Mouse (Mus musculus) hindbrain, embryonic 12.5 days (tissue): ENCODE results near the gene Olfr391-ps. TPM values are rescaled to one million over a fixed set of nuclear protein-coding genes. Genes with fewer than 3 reads are reported as not detected.

Experiments used
- ATAC-seq: fragments of 200-750 bp; cut with Nextera tagmentation; 2 replicates; pipeline ENCODE4 v1.8.0; 2017; ENCODE audit warnings: moderate TSS enrichment; ENCODE audit not compliant: low FRiP score
- H3K27ac ChIP-seq: fragments of 300-500 bp; sonication (generic); 2 replicates; pipeline ENCODE4 v1.5.1; 2016; ENCODE audit warnings: mild to moderate bottlenecking
- H3K27me3 ChIP-seq: fragments of 300-500 bp; sonication (generic); 2 replicates; pipeline ENCODE4 v1.6.1; 2016; ENCODE audit warnings: mild to moderate bottlenecking
- H3K36me3 ChIP-seq: fragments of 300-500 bp; sonication (generic); 2 replicates; pipeline ENCODE4 v1.6.1; 2016; ENCODE audit warnings: mild to moderate bottlenecking
- H3K4me1 ChIP-seq: fragments of 300-500 bp; sonication (generic); 2 replicates; pipeline ENCODE4 v1.6.1; 2016
- H3K4me2 ChIP-seq: fragments of 300-500 bp; sonication (generic); replicated peaks from 2 replicates; pipeline ENCODE4 v1.6.1; 2016; ENCODE audit warnings: mild to moderate bottlenecking
- H3K4me3 ChIP-seq: fragments of 300-500 bp; sonication (generic); 2 replicates; pipeline ENCODE4 v1.5.1; 2016; ENCODE audit warnings: mild to moderate bottlenecking
- H3K9ac ChIP-seq: fragments of 300-500 bp; sonication (generic); 2 replicates; pipeline ENCODE4 v1.6.1; 2016; ENCODE audit warnings: mild to moderate bottlenecking, moderate library complexity
- H3K9me3 ChIP-seq: fragments of 300-500 bp; sonication (generic); replicated peaks from 2 replicates; pipeline ENCODE4 v1.6.1; 2016; ENCODE audit warnings: mild to moderate bottlenecking
- whole genome bisulfite sequencing: fragments of 180-500 bp; shearing (Covaris S2); methylation state at CpG from one replicate; pipeline ENCODE4 v1.1.7; 2016; 5-methylcytosine and 5-hydroxymethylcytosine counted together
- polyA plus RNA-seq: library from polyadenylated mRNA; unstranded; fragments of >200 nt; fragmentation: Nextera tagmentation; extraction: Ambion mirVana; gene quantifications from 2 replicates; pipeline ENCODE4 v1.2.1, GENCODE M21; 2016

The Olfr391-ps gene
- not detected in 2 replicates for polyA plus RNA-seq

- Histone ChIP-seq H3K4me2 (no peak within 1 kb of the TSS), H3K4me1 (no peaks in the 10 kb centered on the region), H3K36me3 (no peaks in the 10 kb centered on the region), H3K9ac (no peak within 1 kb of the TSS), H3K27ac (no peak within 1 kb of the TSS), H3K27me3 (no peaks in the 10 kb centered on the region), H3K4me3 (no peak within 1 kb of the TSS), H3K9me3 (peaks cover 3% of the 10 kb centered on the region)
- WGBS = 32% methylated on average over 1 of the region's 1 CpGs
- ATAC-seq = no peak
Observed at GRCm38 (mm10) chr11:73802952-73803351, at the start of gene Olfr391-ps. Gene Olfr391-ps, minus strand, starts transcription at chr11:73803052.

GRCm38 (mm10) chr11:73851354-73851753, 48.5 kb upstream of the Olfr391-ps start, which contains the start of gene Olfr393:
Gene Olfr393, minus strand, starts transcription at chr11:73851454.
- ATAC-seq = no peak
- no peak within 1 kb of the TSS for H3K9ac ChIP-seq
- no peaks in the 10 kb centered on the region for H3K4me1 ChIP-seq
- H3K9me3 ChIP-seq = 0 out of 2 replicates have a peak, but pooled peaks cover 14% of the 10 kb centered on the region
- no peak within 1 kb of the TSS for H3K4me2 ChIP-seq
- H3K36me3 ChIP-seq = no peaks in the 10 kb centered on the region
- no peak within 1 kb of the TSS for H3K4me3 ChIP-seq
- H3K27me3 ChIP-seq = no peaks in the 10 kb centered on the region
- no peak within 1 kb of the TSS for H3K27ac ChIP-seq

DNA sequence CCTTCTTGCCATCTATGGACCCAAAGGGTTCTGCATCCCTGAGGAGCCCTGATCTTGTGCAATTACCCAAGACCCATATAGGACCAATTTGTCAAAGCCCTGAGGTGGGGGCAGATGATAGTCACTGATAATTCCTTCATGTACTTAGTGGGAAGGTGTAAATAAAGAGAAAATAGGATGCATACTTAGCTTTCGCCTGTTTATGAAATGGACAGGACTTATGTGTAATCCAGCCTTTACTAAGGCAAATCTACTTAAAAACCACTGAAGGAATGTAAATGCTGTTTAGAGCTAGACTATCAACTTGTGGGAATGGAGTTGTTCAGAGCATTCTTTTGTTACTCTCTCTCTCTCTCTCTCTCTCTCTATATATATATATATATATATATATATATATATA, 14.1 kb upstream of the Olfr391-ps start, which contains the start of gene Olfr392:
TSS of gene Olfr392 (minus strand) at position 101 of the 400 bp plus-strand sequence.
- Histone ChIP-seq H3K4me3 (no peak within 1 kb of the TSS), H3K9ac (no peak within 1 kb of the TSS), H3K4me1 (no peaks in the 10 kb centered on the region), H3K27me3 (no peaks in the 10 kb centered on the region), H3K9me3 (0 out of 2 replicates have a peak, but pooled peaks cover 3% of the 10 kb centered on the region), H3K36me3 (no peaks in the 10 kb centered on the region), H3K4me2 (no peak within 1 kb of the TSS), H3K27ac (no peak within 1 kb of the TSS)
- 91% methylated on average over 1 of the region's 1 CpGs for WGBS
- ATAC-seq = no peak

- no peak for ATAC-seq
- Histone ChIP-seq H3K4me3 (no peak within 1 kb of the TSS), H3K9ac (no peak within 1 kb of the TSS), H3K27me3 (no peaks in the 10 kb centered on the region), H3K4me1 (no peaks in the 10 kb centered on the region), H3K9me3 (peaks cover 6% of the 10 kb centered on the region; the same call in 1 of the 2 replicates), H3K27ac (no peak within 1 kb of the TSS), H3K36me3 (no peaks in the 10 kb centered on the region), H3K4me2 (no peak within 1 kb of the TSS)
- WGBS = 60% methylated on average over 1 of the region's 1 CpGs
Observed at GRCm38 (mm10) chr11:73782664-73783063, 20.2 kb downstream of the Olfr391-ps start, which contains the start of gene Olfr390. Gene Olfr390, plus strand, starts transcription at chr11:73782964.

DNA sequence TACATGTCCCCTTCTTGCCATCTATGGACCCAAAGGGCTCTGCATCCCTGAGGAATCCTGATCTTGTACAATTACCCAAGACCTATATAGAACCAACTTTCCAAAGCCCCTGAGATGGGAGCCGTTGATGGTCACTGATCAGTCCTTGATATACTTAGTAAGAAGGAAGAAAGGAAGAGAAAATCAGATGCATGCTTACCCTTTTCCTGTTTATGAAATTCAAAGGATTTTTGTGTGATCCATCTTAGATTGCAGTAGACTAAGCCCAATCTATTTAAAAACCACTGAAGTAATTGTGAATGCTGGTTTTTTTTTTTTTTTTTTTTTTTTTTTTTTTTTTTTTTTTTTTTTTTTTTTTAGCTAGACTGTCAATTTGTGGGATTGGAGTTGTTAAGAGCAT, 22.2 kb downstream of the Olfr391-ps start, which contains the start of gene Olfr389:
TSS of gene Olfr389 (minus strand) at position 101 of the 400 bp plus-strand sequence.
- 86% methylated on average over 1 of the region's 1 CpGs for WGBS
- Histone ChIP-seq H3K9me3 (peaks cover 5% of the 10 kb centered on the region; the same call in 1 of the 2 replicates), H3K9ac (no peak within 1 kb of the TSS), H3K27ac (no peak within 1 kb of the TSS), H3K4me2 (no peak within 1 kb of the TSS), H3K4me1 (no peaks in the 10 kb centered on the region), H3K36me3 (no peaks in the 10 kb centered on the region), H3K4me3 (no peak within 1 kb of the TSS), H3K27me3 (no peaks in the 10 kb centered on the region)
- ATAC-seq = no peak

DNA sequence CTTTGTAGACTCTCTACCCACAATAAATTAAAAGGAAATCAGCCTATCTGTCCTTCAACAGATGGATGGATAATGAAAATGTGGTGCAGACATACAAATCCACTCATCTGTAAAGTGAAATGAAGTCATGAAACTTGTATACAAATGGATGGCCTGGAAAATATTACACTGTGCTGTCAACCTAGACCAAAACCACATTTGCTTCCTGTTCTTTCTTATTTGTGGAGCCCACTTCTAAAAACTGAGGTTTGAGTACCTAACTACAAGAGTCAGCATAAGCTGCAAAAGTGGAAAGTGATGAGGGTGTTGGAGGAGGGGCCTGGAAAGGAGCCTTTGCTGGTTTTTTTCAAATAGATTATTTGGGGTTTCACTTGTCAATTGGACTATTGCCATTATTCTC, 43.7 kb downstream of the Olfr391-ps start:
- no peak for ATAC-seq
- no peak overlapping the region for H3K4me2 ChIP-seq
- no peak overlapping the region for H3K27ac ChIP-seq
- no peaks in the 10 kb centered on the region for H3K36me3 ChIP-seq
- peaks cover 27% of the 10 kb centered on the region for H3K9me3 ChIP-seq
- H3K4me3 ChIP-seq = no peak overlapping the region
- no peak overlapping the region for H3K9ac ChIP-seq
- H3K4me1 ChIP-seq = no peaks in the 10 kb centered on the region
- no peaks in the 10 kb centered on the region for H3K27me3 ChIP-seq

Other genes starting within 250 kb of the Olfr391-ps start
- not detected in 2 replicates for gene Olfr385, start 210.0 kb downstream of the Olfr391-ps start, polyA plus RNA-seq
- not detected in 2 replicates for gene Olfr384, start 204.5 kb downstream of the Olfr391-ps start, polyA plus RNA-seq
- gene Zfp735, start 114.3 kb downstream of the Olfr391-ps start, polyA plus RNA-seq = not detected in 2 replicates
- not detected in 2 replicates for gene Olfr389, start 22.3 kb downstream of the Olfr391-ps start, polyA plus RNA-seq
- not detected in 2 replicates for gene Olfr390, start 20.1 kb downstream of the Olfr391-ps start, polyA plus RNA-seq
- not detected in 2 replicates for gene Olfr392, start 14.0 kb upstream of the Olfr391-ps start, polyA plus RNA-seq
- gene Olfr393, start 48.4 kb upstream of the Olfr391-ps start, polyA plus RNA-seq = not detected in 2 replicates
- not detected in 2 replicates for gene Olfr394, start 87.7 kb upstream of the Olfr391-ps start, polyA plus RNA-seq
- gene Olfr395, start 106.2 kb upstream of the Olfr391-ps start, polyA plus RNA-seq = not detected in 2 replicates
- gene Olfr23, start 133.6 kb upstream of the Olfr391-ps start, polyA plus RNA-seq = not detected in 2 replicates
- not detected in 2 replicates for gene Olfr397, start 157.8 kb upstream of the Olfr391-ps start, polyA plus RNA-seq
- gene Olfr398, start 187.4 kb upstream of the Olfr391-ps start, polyA plus RNA-seq = not detected in 2 replicates